Mouse (Mus musculus) layer of hippocampus, adult 18-20 months (tissue): ENCODE measurements around the gene Slc17a5. TPM values are rescaled to one million over a fixed set of nuclear protein-coding genes. Genes with fewer than 3 reads are reported as not detected.

Source experiments
- DNase-seq, 2 experiments: peaks; one replicate each; pipeline ENCODE4 v3.0.0; 2022; ENCODE audit warnings: low spot score in 2 of 2
- total RNA-seq, 2 experiments: library from RNA; stranded (reverse); gene quantifications; 2 replicates each; pipeline ENCODE4 v1.2.3; 2021

Slc17a5 gene
- total RNA-seq, 2 experiments from 2014 or later = 20.4 to 21.4 TPM

DNA sequence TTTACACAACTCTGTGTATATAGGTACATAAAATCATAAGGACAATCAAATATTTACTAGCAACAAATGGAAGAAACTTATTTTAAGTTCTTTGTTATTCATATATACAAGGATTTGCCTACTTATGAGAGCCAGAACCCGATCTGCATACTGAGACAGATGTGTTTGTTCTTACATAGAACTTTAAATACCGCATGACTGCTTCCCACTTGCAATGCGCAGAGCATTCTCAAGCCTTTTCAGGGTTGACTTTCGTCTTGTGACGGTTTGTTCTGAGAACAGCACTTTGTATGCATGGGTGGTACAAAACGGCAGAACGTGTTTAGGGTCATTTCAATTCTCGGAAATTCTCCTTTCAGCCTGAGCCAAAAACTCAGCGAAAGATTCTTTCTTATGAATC, 17.9 kb downstream of the Slc17a5 start:
- DNase-seq = peak in 1 of 2 experiments; percentile 23

DNA sequence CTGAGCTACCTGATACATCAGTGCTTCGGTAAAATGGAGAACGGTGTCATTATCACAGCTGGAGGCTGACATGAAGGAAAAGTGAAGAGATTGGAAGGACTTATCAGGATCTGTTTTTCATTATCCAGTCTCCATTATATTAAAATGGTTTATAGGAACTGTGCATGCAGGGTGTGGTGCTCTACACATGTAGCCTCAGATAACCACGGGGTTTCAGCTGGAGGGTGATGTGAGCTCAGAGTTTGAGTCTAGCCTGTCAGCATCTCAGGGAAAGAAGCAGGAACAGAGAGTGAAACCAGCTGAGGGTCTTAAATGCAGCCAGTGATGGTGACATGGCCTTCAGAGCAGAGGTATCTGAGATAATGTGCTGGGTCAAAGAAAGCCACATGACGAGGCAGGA, 28.4 kb downstream of the Slc17a5 start:
- DNase-seq = no peak

GRCm38 (mm10) chr9:78558586-78559214, 29.1 kb downstream of the Slc17a5 start:
- DNase-seq = no peak

DNA sequence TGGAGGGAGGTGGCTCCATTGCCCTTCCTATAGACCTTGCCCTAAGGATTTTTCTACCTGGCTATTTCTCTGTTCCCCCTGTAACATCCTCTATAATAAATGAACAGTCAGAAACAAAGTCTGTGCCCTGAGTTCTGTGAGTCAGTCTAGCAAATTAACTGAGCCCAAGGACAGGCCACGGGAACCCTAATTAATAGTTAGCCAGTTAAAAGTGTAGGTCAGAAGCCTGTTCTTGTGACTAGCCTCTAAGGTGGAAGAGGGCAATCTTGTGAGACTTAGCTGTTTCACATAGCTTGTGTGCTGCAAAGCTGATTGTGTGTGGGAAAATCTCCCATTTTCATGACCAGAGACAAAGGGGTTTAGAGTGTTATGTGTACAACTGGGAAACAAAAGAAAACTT, 30.8 kb downstream of the Slc17a5 start:
- no peak for DNase-seq

GRCm38 (mm10) chr9:78552984-78553383, 34.9 kb downstream of the Slc17a5 start:
- DNase-seq = peak; percentile 64 to 91

DNA sequence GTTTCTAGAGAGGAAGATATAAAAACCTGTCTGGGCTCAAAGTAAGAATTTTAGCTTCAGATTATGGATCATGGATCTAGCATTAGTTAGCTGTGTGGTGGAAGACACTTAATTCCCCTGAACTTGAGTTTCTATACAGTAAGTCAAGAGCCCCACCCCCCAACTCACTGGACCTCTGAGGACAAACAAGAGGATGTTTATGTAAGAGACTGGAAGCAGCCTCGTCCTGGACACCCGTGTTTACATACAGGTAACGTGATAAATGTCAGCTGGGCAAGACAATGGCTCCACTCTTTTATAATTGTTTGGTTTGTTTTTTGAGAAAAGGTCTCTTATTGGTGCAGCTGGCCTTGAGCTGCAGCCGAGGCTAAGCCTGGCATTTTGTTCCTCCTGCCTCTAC, 36.1 kb downstream of the Slc17a5 start:
- no peak for DNase-seq

- DNase-seq = no peak
Measured at GRCm38 (mm10) chr9:78547742-78548141, 40.1 kb downstream of the Slc17a5 start.

DNA sequence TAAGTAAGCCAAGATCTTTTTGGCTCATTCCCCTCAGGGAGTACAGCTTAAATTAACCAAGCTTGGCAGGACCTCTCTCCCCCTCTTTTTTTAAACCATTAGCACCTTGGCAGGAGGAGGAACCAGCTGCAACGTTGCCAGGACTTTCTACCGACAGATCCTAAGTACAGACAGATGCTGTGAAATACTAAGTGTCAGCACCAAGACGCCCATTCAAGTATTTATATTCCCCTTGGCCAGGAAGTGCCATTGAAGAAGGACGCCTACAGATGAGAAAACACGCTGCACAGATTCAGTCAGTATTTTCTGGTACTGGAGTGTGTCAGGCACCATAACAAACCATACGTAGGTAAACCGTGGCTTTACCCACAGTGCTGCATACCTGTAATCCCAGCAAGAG, 40.9 kb downstream of the Slc17a5 start:
- DNase-seq = no peak

- DNase-seq = no peak
Measured at GRCm38 (mm10) chr9:78541758-78542157, 46.1 kb downstream of the Slc17a5 start.

- no peak for DNase-seq
Measured at GRCm38 (mm10) chr9:78538421-78538820, 49.4 kb downstream of the Slc17a5 start.

DNA sequence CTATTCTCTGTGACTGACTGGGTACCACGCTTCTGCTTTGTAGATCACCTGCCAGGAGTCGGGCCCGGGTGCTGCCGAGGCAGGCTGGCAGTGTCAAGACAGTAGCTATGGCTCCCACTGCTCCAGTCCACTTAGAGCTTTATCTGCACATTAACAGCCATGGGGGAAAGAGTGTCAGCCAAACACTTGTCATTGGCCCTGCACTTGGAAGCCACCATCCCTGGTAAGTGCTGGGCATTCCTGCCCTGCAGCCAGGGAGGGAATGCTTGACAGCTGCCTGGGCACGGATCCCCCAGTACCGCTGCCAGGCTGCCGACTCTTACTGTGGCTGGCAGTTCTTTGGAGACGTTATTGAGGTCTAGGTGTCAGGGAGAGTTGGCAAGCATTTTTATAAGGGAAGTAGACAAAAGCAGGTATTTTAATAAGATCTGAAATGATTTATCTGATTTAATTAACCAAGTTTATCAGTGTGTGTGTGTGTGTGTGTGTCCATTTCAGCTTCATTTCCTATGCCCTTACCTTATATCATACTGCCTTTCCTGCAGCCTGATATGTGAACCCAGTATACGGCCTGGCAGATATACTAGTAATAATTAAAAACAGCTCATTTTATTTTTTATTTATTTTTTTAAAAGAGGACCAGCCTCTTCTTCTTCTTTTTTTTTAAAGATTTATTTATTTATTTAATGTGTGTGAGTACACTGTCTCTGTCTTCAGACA, 50.5 kb downstream of the Slc17a5 start:
- no peak for DNase-seq

DNA sequence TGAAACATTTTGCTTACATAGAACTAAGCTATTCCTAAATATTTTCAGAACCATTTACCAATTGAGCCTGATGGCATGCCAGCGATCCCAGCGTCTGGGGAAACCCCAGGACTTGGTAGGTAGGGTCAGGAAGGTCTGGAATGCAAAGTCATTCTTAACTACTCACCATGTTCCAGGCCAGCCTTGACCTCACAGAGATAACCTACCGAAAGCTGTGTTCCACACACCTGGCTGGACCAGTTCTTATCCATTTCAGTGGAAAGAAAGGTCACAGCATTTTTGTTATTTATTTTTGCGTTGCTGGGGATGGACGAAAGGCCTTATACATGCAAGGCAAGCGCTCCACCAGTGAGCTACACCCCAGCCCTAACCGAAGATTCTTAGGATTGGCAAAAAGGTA, 53.2 kb downstream of the Slc17a5 start:
- no peak for DNase-seq

DNA sequence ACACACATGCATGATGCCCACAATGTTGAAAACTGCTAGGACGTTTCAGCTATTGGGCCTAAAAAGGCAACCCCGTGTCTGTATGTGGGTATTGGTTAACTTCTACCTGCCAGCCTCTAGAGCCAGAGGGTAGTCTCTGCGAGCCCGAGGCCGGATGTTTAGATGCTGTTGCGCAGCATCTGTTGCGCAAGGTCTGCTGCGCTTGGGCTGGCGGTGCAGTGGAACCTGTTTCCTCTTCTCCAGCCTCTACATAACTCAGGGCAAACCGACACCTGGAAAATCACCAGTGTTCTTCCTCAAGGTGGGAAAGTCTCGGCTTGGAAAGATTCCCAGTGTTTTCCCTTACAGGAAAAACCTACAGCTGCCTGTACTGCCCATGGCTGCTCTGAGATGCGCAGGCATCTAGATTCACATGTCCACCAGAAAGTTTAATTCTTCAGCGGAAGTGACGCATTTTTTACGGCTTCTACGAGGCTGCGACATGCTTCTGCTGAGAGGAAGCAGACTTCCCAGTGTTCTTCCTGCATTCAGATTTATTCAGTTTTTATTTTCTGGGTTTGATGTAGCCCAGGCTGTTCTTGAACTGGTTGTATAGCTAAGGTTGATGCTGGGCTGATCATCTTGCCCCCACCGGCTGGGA, 54.4 kb downstream of the Slc17a5 start:
- no peak for DNase-seq

DNA sequence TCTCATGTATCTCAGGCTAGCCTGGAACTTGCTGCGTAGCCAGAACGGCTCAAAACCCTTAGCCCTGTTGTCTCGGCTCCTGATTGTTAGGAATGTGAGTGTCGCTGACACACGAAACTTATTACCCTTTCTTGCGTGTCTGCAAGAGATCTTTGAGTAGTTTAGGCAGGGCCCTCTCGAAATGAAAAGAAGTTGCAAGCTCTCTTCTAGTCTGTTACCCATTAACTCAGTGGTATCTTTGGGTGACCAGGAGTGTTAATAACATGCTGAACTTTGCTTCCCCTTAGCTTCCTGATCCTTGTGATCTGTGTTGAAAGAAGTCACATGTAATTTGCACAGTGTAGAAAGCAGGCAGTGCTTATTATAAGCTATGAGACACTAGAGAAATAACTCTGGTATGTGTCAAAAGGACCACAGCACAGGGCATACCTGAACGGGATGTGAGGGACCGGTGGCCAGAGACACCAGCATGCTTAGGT, 55.5 kb downstream of the Slc17a5 start:
- DNase-seq = no peak

GRCm38 (mm10) chr9:78531816-78532215, 56.0 kb downstream of the Slc17a5 start:
- no peak for DNase-seq

DNA sequence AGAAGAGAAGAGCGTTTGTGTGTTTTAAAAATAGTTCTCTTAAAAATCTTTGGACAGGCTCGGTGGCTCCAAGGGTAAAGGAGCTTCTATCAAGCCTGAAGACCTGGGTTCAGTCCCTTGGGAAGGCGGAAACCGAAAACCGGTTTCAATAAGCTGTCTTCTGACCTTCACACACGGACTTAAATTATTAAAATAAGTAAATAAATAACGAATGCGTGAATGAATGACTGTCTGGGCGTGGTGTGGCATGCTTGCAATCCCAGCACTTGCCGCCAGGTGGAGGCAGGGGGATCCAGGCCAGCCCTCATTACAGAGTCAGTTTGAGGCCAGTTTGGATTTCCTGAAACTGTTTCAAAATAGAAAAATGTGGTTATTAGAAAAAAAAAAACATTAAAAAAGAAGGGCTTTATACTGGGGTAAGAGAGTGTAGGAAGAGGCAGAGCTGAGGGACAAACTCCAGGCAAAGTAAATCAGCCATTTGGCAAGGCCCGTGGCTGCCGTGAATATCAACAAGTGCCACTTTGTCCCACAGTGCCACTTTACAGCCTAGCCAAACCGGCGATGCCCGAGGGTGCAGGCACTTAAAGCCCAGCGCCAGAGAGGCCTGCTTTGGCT, 60.0 kb downstream of the Slc17a5 start:
- peak; percentile 50 to 82 for DNase-seq

DNA sequence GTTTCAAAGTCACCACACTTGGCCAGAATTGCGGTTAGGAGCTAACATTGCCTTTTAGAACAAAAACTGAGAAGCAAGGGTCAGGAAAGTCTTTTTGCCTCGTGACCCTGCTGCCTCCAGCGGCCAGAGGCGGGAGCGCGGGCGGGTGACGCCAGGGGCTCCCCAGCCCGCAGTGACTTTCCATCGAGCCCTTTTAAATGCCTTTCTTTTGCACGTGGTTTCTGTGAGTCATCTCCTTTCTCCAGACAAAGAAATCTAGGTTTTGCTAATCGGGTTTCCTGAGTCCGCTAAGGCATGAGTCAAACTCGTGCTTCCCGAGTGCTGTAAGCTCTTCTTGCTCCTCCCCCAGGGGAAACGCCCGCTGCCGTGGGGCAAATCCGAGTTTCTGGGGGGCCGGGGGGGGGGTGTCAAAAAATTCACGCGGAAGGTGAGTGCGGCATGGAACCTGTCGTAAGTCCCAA, 60.5 kb downstream of the Slc17a5 start:
- peak in 1 of 2 experiments; percentile 57 for DNase-seq

DNA sequence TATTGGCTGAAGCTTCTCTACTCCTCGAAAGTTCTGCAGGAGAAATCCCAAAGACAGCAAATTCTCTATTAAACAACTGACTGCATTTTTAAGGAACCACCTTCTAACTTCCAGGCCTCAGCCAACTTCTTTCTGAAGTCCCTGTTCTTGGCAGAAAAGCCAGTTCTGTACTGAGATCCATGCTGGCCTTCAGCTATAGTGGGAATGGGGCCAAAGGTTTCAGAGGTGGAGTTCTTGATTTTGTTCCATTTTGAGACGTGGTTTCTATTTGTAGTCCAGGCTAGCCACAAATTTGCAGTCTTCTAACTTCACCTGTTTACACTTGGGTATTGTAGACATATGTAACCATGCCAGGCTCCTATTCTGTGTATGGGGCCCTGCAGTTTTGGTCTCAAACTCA, 61.6 kb downstream of the Slc17a5 start:
- no peak for DNase-seq

GRCm38 (mm10) chr9:78525451-78526135, 62.2 kb downstream of the Slc17a5 start:
- no peak for DNase-seq

GRCm38 (mm10) chr9:78521689-78522088, 66.2 kb downstream of the Slc17a5 start:
- peak in 1 of 2 experiments; percentile 16 for DNase-seq
